Mouse (Mus musculus): ENCODE data around the gene Asb16.

- TF ChIP-seq CTCF (IDR thresholded peaks at IDR 0.05; ENCODE audit: borderline replicate concordance, insufficient read depth, low read length) (no peak), POLR2A (IDR thresholded peaks at IDR 0.05; ENCODE audit: low read depth, low read length) (no peak)
Measured at GRCm38 (mm10) chr11:102312586-102312985, 44.0 kb downstream of the Asb16 start.
